Mouse (Mus musculus): ENCODE results near the gene Cdkal1.

DNA sequence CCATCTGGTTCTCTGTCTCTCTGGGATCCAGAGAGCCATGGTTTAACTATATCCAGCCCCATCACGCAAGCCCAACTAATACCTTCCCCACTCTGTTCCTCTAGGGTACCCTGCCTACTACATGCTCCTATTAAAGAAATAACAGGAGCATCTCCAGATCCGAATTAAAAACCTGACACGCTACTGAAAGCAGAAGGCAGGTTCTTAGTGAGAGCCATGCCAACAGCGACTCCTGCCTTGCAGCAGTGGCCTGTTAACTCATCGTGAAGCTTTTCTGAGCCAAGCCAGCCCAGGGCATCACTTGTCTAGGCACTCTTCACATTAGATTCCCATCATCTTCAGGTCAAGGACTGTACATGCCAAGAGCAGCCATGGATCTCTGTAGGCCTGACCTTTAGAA is 104.3 kb downstream of the Cdkal1 start:
- no peak for TF ChIP-seq CTCF (IDR thresholded peaks at IDR 0.05; ENCODE audit: control insufficient read depth, insufficient read depth, insufficient read length)
- no peak for TF ChIP-seq CEBPB (IDR thresholded peaks at IDR 0.05; ENCODE audit: low read depth)
- TF ChIP-seq MAX (IDR thresholded peaks at IDR 0.05): no peak
- TF ChIP-seq USF1 (IDR thresholded peaks at IDR 0.05; ENCODE audit: low read depth): no peak
